Mouse (Mus musculus) kidney, adult 11 months (tissue): ENCODE results near the gene Lbp.

Experiments
- DNase-seq: peaks from one replicate; pipeline ENCODE4 v3.0.0; 2022

The Lbp gene

DNA sequence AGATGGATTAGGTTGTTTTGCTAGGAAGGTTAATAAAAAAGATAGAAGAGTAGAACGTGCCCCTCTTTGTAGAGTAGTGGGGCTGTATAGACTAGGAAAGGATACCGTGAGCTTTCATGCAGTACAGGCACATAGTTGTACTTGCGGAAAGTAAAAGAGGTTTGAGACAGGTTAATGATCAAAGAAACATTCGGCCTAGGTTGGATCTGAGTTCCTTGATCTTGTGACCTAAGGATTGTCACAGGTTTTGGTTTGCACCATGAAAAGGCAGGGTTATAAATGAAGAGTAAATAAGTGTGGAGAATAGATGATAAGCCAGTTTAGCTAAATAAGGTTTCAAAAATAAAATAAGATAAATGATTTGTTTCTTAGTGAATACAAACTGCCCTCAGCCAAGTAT, 57.9 kb downstream of the Lbp start:
- no peak for DNase-seq

DNA sequence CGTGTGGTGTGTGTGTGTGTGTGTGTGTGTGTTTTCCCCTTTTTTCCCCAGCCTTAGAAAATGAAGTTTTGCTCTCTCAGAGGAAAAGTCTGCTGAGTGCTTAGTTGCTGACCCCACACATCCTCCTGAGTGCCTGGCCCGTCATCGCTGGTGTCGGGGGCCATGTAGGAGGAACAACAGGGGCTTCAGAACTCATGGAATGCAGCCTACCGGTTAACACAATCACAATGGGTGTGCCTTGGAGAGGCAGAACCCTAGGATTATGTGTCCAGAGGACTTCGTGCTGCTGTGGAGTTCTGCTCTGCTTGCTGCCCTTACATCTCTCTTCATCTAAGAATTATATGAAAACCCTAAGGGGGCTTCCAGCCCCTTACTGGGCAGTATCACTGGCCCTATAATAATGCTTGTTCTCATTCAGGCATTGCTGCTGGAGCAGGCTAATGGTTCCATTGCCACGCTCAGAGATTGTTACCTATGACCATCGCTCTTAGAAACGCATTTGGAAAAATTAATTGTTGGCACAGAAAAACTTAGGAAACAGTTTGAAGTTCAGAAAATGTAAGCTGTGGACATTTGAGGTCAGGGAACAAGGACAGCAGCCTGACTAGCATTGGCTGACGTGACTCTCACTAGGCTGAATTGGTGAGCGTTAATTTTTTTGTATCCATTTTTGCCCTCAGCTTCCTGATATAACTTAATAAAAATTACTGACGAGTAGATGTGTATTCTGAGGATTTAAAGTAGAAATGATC, 59.0 kb downstream of the Lbp start:
- no peak for DNase-seq

DNA sequence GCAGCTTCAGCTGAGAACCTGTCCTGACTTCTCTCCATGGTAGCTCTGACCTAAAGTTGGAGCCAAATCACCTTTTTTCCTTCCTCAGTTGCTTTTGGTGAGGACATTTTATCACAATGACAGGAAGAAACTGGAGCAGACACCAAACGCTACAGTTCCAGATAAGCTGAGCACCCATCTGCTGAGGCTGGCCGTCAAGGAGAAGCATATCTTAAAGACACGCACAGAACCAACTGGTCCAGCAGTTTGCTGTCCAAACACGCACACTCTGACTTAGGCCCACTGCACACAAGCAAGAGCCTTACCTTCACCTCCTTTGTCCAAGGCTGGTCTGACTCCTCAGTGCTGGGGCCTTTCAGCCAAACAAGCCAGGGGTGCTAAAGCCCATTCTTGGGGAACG, 61.4 kb downstream of the Lbp start:
- no peak for DNase-seq

DNA sequence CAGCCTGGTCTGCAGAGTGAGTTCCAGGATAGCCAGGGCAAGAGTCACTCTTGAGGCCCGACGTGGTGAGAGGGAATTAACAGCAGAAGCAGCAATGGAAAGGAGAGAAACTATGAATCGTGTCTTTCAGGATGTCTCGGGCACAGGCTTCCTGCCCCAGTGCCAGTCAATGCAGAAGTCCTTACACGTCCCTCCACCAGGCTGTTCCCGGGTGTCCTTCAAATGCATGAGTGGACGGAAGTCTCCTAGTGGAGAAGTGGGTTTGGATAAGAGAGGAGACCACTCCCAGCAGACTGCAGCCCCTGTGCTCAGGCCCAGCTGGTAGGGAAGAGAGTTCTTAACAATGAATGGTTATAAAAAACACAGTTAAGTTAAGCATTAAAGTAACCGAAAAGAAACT, 62.0 kb downstream of the Lbp start:
- DNase-seq = no peak

DNA sequence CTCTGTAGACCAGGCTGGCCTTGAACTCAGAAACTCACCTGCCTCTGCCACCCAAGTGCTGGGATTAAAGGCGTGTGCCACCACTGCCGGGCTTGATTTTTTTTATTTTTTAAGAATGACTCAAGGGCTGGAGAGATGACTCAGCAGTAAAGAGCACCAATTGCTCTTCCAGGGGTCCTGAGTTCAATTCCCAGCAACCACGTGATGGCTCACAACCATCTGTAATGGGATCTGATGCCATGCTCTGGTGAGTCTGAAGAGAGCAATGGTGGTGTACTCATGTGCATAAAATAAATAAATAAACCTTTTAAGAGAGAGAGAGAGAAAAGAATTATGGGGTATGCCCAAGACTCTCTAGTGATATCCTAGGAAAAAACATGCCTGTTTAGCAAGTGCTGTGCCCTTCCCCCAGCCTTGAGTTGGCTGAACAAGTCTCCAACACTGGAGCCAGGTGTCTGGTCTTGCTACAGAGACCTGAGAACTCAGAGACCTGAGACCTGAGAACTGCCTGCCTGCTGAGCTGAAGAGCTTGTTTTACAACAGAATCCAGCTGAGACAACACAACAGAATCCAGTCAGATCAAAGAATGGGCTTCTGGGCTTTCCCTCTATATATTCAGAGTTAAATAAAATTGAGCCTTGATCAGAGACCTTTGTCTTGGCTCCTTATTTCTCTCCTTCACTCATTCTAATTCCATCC, 63.3 kb downstream of the Lbp start:
- no peak for DNase-seq

DNA sequence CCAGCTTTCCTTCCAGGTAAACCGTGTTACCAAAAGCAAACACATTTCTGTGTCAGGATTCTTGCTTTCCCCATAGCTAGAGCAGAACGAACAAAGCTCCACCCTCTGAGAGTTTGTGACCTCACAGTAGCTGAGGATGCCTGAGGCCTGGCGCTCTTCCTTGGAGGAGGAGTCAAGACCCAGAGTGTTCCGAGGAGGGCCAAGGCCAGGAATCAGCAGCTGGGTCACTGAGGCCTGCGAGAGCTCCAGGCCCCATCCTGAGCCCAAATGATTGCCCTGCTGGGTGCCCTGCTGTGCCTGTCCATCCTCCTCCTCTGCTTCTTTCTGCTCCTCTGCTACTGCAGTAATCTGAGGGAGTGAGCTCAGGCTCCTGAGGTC, 63.9 kb downstream of the Lbp start:
- DNase-seq = peak; percentile 36

DNA sequence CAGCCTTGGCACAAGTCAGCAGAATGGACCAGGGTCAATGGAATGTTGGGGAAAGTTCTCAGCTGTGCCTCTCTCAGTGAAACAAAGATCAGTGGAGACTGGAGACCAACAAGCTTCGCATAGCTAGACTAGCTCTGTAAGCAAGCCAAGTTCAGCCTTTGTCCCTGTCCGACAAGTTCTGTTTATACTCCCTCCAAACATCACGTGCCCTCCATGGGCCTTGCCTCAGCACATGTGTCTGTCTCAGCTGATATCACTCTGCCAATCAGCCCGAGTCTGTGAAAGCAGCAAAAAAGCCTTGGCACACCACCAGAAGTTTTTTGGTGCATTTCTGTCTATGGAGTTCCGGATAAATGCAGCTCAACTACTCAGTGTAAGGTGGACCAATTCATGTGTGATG, 66.8 kb downstream of the Lbp start:
- peak; percentile 65 for DNase-seq

DNA sequence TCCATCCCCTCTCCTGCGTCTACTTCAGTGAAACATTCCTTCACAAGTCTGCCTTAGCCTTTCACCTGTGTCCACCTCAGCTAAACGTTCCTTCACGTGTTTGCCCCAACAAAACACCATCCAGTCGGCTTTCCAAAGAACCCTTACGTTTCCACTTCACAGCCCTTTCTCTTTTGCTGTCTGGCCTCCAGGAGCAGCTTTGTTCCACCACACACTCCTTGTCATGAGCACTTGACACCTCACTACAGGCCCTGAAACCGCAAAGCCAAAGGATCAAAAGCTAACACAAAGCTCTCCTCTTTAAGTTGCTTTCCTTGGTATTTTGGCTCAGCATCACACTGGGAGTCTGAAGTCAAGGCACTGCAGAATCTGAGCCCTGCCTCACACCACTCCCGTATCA, 67.2 kb downstream of the Lbp start:
- no peak for DNase-seq

DNA sequence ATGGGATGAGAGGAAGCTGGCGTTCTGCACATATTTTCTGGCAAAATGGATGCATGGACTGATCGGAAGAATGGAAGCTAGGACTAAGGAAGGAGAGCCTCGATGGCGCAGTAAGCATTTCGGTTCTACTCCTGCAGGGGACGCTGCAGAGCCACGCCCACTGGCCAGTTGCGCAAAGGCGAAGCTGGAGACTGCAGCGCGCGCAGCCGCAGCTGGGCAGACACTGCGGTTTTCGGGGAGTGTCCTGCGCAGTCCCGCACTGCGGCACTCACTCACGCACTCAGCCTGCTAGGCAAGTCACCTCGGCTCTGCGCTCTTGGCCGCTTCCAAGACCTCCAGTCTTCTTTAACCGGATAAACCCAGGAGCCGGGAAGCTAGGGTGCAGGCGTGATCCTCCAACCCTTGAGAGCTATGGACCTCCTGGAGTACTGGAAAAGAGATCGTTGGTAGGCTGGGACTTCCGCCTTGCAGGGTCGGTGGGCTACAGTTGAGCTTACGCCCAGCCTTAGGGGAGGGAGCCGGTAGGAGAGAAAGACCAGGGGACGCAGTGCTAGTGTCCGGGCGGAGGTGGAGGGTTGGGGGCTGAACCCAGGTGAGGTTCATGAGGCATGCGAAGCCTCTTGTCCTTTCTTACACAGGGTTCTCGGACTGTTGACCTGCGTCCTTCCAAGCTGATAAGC, 69.3 kb downstream of the Lbp start, which contains the start of gene Snhg11:
Gene Snhg11, plus strand, starts transcription at position 196 of the 680 bp plus-strand sequence.
- DNase-seq = no peak

DNA sequence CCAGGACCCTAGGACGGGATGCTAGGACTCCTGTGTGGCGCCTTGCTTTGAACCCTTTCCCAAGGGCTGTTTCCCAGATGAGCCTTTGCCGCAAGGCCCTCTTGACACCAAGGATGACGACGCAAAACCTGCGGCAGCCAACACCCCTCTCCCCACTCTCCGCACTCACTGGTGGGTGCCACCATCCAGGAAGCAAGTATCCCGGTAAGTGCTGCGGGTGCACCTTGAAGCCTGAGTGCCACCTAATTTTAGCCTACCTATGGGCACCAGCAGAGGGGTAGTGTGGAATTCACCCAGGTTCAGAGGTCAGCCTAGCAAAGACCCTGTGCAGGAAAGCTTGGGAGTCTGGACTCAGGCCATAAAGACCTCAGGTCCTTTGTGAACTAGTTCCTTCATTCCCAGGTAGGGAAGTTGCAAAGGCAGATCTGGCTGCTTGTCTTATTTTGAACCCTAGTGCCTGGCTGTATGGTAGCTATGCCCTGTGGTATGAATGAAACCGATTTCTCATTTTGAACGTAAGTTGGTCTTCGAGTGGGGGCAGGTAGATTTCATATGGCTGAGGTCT, 69.9 kb downstream of the Lbp start:
- DNase-seq = no peak

DNA sequence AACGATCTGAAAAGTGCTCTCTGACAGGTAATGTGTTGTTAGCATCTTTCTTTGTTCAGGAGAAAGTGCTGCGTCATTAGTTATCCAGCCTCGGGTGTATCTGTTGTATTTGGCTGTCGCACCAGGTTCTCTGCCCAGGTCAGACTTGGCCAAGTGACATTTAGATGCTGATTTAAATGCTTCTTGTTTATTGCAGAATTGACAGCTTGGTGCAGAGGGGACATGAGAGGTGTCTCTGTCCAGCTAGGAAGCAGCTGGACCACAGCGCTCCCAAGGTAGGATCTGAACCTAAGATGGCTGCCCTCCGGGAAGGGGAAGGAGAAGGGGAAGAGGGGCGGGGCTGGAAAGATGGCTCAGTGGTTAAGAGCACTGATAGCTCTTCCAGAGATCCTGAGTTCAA, 70.5 kb downstream of the Lbp start:
- DNase-seq = no peak

DNA sequence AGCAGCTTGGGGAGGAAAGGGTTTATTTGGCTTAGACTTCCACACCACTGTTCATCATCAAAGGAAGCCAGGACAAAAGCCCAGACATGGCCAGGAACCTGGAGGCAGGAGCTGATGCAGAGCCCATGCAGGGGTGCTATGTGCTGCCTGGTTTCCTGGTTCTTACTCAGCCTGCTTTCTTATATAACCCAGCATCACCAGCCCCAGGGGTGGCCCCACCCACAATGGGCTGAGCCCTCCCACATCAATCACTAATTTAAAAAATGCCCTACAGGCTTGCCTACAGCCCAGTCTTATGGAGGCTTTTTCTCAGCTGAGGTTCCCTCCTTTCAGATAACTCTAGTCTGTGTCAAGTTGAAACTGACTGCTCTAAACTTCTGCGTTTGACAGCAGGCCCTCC, 71.5 kb downstream of the Lbp start:
- DNase-seq = no peak

DNA sequence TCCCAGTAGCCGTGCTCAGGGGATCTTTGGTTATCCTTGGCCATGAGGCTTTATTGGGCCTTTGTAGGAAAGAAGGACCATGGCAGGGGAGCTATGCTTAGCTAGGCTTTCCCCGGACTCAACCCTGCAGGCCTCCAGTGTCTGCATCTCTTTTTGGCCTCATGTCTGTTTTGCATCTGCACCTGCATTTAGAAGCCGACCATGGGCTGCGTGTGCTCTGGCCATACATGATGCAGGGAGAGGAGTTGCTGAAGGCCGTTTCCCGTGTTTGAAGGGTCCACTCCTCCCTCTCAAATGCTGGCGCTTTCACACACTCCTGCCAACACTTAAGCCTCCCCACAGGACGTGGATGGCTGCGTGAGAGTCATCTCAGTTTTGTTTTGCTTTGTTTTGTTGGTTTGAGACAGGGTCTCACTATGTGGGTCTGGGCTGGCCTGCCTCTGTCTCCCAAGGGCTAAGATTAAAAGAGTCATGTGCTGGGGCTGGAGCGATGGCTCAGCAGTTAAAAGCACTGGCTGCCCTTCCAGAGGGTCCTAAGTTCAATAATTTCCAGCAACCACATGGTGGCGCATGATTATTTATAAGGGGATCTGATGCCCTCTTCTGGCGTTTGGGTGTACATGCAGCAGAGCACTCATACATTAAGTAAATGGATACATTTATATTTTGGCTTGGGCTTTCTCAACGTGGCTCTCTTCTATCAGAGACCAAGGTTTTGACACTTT, 73.2 kb downstream of the Lbp start:
- peak; percentile 70 for DNase-seq
